Comparison of ENCODE assay signal across 9 mouse cellular contexts in genomic region chr9:89910011-89910400, GRCm38 (mm10). TPM values are rescaled to one million over a fixed set of nuclear protein-coding genes. Genes with fewer than 3 reads are reported as not detected.
DNase-seq lines count a peak whose midpoint lies in the region; ATAC-seq and TF ChIP-seq lines count a peak whose summit lies in the region.
"Had no signal": no experiment of that assay in that cellular context is flagged by ENCODE, and none has a peak within 500 bp of the region (broad histone marks: within the 10 kb centered on the region; RNA-seq: fewer than 3 reads in every experiment).

No protein-coding gene starts in this region.

- H3K4me1 ChIP-seq in heart, embryonic 13.5 days = peaks cover 27% of the 10 kb centered on the region
- no peaks in the 10 kb centered on the region for H3K4me1 ChIP-seq in forebrain, postnatal 0 days (ENCODE audit: insufficient read depth)
- H3K4me1 ChIP-seq in midbrain, embryonic 11.5 days (ENCODE audit: control insufficient read depth, insufficient read depth, low read length) = peaks cover 11% of the 10 kb centered on the region

- ATAC-seq in heart, embryonic 13.5 days (ENCODE audit: extremely low read depth, insufficient number of reproducible peaks, low FRiP score, low TSS enrichment) = no peak
- ATAC-seq in forebrain, postnatal 0 days = no peak
- no peak; the same call in 1 of the 2 replicates for ATAC-seq in midbrain, embryonic 11.5 days (ENCODE audit: low FRiP score)
- no peak for ATAC-seq in inflammation-experienced regulatory T-cells, adult 6 months

- H3K9me3 ChIP-seq in heart, embryonic 13.5 days = no peaks in the 10 kb centered on the region
- H3K9me3 ChIP-seq in forebrain, postnatal 0 days (ENCODE audit: low read length) = no peaks in the 10 kb centered on the region
- H3K9me3 ChIP-seq in midbrain, embryonic 11.5 days (ENCODE audit: control insufficient read depth, low read length) = no peaks in the 10 kb centered on the region

- H3K4me3 ChIP-seq in heart, embryonic 13.5 days = peak overlapping the region; percentile 57
- peak overlapping the region; percentile 51 for H3K4me3 ChIP-seq in forebrain, postnatal 0 days (ENCODE audit: low read depth, low read length)
- peak overlapping the region; percentile 47 for H3K4me3 ChIP-seq in midbrain, embryonic 11.5 days (ENCODE audit: low read depth, low read length)

- H3K27ac ChIP-seq in heart, embryonic 13.5 days (replicated peaks) = no peak overlapping the region
- H3K27ac ChIP-seq in forebrain, postnatal 0 days (ENCODE audit: low read depth, low read length) = 0 out of 2 replicates have a peak overlapping the region, but pooled peaks have one; percentile 15
- H3K27ac ChIP-seq in midbrain, embryonic 11.5 days (ENCODE audit: low read depth, low read length) = no peak overlapping the region

- peak overlapping the region; percentile 96 for H3K4me2 ChIP-seq in heart, embryonic 13.5 days
- peak overlapping the region; percentile 88 for H3K4me2 ChIP-seq in forebrain, postnatal 0 days (ENCODE audit: low read depth)
- peak overlapping the region; percentile 78 for H3K4me2 ChIP-seq in midbrain, embryonic 11.5 days

- peaks cover 97% of the 10 kb centered on the region for H3K27me3 ChIP-seq in heart, embryonic 13.5 days (replicated peaks)
- H3K27me3 ChIP-seq in forebrain, postnatal 0 days (ENCODE audit: insufficient read depth, low read length) = peaks cover 45% of the 10 kb centered on the region
- H3K27me3 ChIP-seq in midbrain, embryonic 11.5 days (ENCODE audit: control insufficient read depth, insufficient read depth, low read length) = peaks cover 68% of the 10 kb centered on the region

- H3K36me3 ChIP-seq in heart, embryonic 13.5 days = no peaks in the 10 kb centered on the region
- no peaks in the 10 kb centered on the region for H3K36me3 ChIP-seq in forebrain, postnatal 0 days (ENCODE audit: insufficient read depth)
- H3K36me3 ChIP-seq in midbrain, embryonic 11.5 days (ENCODE audit: control insufficient read depth, insufficient read depth, low read length) = no peaks in the 10 kb centered on the region

- no peak for DNase-seq in heart, adult 18-20 months
- peak; percentile 44 for DNase-seq in R1 (ENCODE audit: low read depth, low spot score)
- peak; percentile 26 for DNase-seq in forebrain, postnatal 0 days
- DNase-seq in midbrain, embryonic 11.5 days (ENCODE audit: low spot score, missing footprints) = peak; percentile 94
- DNase-seq in right cerebral cortex, adult 18-20 months = no peak
- DNase-seq in ovary, postnatal 10 days (ENCODE audit: low spot score) = no peak

- under 1% methylated on average over 26 of the region's 26 CpGs for WGBS in heart, embryonic 13.5 days
- WGBS in forebrain, postnatal 0 days = 1% methylated on average over 26 of the region's 26 CpGs
- WGBS in midbrain, embryonic 11.5 days = 1% methylated on average over 26 of the region's 26 CpGs

- TF ChIP-seq CTCF in forebrain, postnatal 0 days (IDR thresholded peaks at IDR 0.05; ENCODE audit: low read depth) = no peak

- peak overlapping the region; percentile 63 for H3K9ac ChIP-seq in heart, embryonic 13.5 days
- H3K9ac ChIP-seq in forebrain, postnatal 0 days = peak overlapping the region; percentile 44
- no peak overlapping the region; the same call in 1 of the 2 replicates for H3K9ac ChIP-seq in midbrain, embryonic 11.5 days (ENCODE audit: low read length)

RNA-seq across cellular contexts. Expression of gene Rasgrf1, which starts 0.3 kb away (rescaled TPM):
- 0.16 and 0.19 TPM in 2 replicates for polyA plus RNA-seq in heart, embryonic 13.5 days (2015; fragmentation: Nextera tagmentation; extraction: Ambion mirVana)
- under 1 TPM; 0.15 TPM for total RNA-seq in heart, adult 18-20 months (2021)
- total RNA-seq in forebrain, postnatal 0 days (2014; rRNA removed) = 25.5 and 33.2 TPM in 2 replicates
- polyA plus RNA-seq in forebrain, postnatal 0 days (2015; fragmentation: Nextera tagmentation; extraction: Ambion mirVana) = 15.3 and 19.3 TPM in 2 replicates
- polyA plus RNA-seq in midbrain, embryonic 11.5 days (2014; fragmentation: Nextera tagmentation; extraction: Ambion mirVana) = 0.07 and 0.18 TPM in 2 replicates
- under 1 TPM in 2 of 3 experiments, not detected in 1; 0.30 to 0.47 TPM for polyA plus RNA-seq in inflammation-experienced regulatory T-cells, adult 6 months (2017; shearing (Covaris generic))
- total RNA-seq: neutrophil, adult 5-6 weeks had no signal

Comparison
In these comparisons a context has a peak if more than half of its experiments do, and no peak if none do; other contexts are left out.
1. DNase-seq: peak in R1 (single experiment), forebrain, postnatal 0 days (single experiment) and midbrain, embryonic 11.5 days (single experiment); none in heart, adult 18-20 months (0 of 2), right cerebral cortex, adult 18-20 months (single experiment) and ovary, postnatal 10 days (single experiment).
2. RNA of gene Rasgrf1, which starts 0.3 kb away (polyA plus RNA-seq): 15.3 to 19.3 TPM in forebrain, postnatal 0 days; 0.30 to 0.47 TPM in inflammation-experienced regulatory T-cells, adult 6 months, 0.07 to 0.18 TPM in midbrain, embryonic 11.5 days and 0.16 to 0.19 TPM in heart, embryonic 13.5 days; every median in the first group is over 10 times any median in the second.
3. Peak in every context shown above with its lines, with median percentiles within 50 percentile points of each other: H3K4me2 ChIP-seq and H3K4me3 ChIP-seq.